Mouse (Mus musculus): ENCODE measurements at regions not wholly inside any gene's neighbourhood (a gene's known extent, or its start where the extent isn't known, plus 50 kb on each side); places are given as distances from the start of the nearest gene placed in this dataset.

DNA sequence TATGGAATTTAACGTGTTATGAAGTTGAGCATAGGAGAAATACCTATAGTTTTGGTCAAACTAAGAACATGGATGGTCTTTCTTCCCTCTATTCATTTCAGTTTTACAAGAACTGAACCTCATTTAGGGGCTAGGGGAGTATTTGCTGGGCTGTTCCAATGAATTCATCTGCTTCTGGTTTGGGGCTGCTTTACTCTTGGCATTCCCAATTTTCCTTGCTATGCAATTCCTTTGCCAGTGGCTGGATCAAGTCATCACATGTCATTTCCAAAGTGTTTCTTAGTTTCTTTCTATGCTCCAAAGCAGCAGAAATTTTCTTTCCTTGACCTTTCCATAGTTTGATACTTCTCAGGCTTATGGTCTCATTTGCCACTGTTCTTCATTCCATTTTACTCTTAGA, 1738.6 kb downstream of the Efnb2 start:
- no peak for TF ChIP-seq CTCF (IDR thresholded peaks at IDR 0.05; ENCODE audit: borderline replicate concordance, insufficient read depth, low read depth, low read length)
- no peak for TF ChIP-seq POLR2A (IDR thresholded peaks at IDR 0.05; ENCODE audit: borderline replicate concordance, insufficient read depth, low read length)

All from cerebellum, adult 2 months (tissue).